In genomic region chr14:31870436-31870835, GRCm38 (mm10) we compare ENCODE assay signal across 21 mouse cellular contexts.
"Had no signal": no experiment of that assay in that cellular context is flagged by ENCODE, and none has a peak within 500 bp of the region (broad histone marks: within the 10 kb centered on the region; RNA-seq: fewer than 3 reads in every experiment).

No protein-coding gene starts in this region.

- H3K27me3 ChIP-seq: lung, embryonic 15.5 days; midbrain, embryonic 12.5 days; neural tube, embryonic 13.5 days; neural tube, embryonic 15.5 days had no signal

- H3K4me2 ChIP-seq: lung, embryonic 15.5 days; midbrain, embryonic 12.5 days; neural tube, embryonic 13.5 days; neural tube, embryonic 15.5 days had no signal

- H3K4me3 ChIP-seq: lung, embryonic 15.5 days; megakaryocyte, embryonic 14.5 days; midbrain, embryonic 12.5 days; myocyte; neural tube, embryonic 13.5 days; neural tube, embryonic 15.5 days had no signal

- H3K4me1 ChIP-seq: lung, embryonic 15.5 days; megakaryocyte, embryonic 14.5 days; midbrain, embryonic 12.5 days; neural tube, embryonic 13.5 days; neural tube, embryonic 15.5 days had no signal

- H3K27ac ChIP-seq: lung, embryonic 15.5 days; macrophage; midbrain, embryonic 12.5 days; neural tube, embryonic 13.5 days; neural tube, embryonic 15.5 days had no signal

- H3K9ac ChIP-seq: lung, embryonic 15.5 days; midbrain, embryonic 12.5 days; neural tube, embryonic 13.5 days; neural tube, embryonic 15.5 days had no signal

- DNase-seq: lung, adult 2 months; lung, postnatal 14 days; lung, postnatal 36 days; midbrain, embryonic 14.5 days; retina, postnatal 1 day; right cerebral cortex, adult 18-20 months; right cerebral cortex, postnatal 25 days; right cerebral cortex, postnatal 4 days; spleen, adult 18-20 months; thymus, adult 18-20 months; thymus, postnatal 14 days; thymus, postnatal 36 days had no signal

- ATAC-seq: lung, postnatal 0 days; midbrain, embryonic 16.5 days had no signal

- H3K36me3 ChIP-seq: lung, embryonic 15.5 days; midbrain, embryonic 12.5 days; neural tube, embryonic 13.5 days; neural tube, embryonic 15.5 days had no signal
